Mouse (Mus musculus) forebrain, embryonic 11.5 days (tissue): ENCODE data around the gene Rdh5. TPM values are rescaled to one million over a fixed set of nuclear protein-coding genes. Genes with fewer than 3 reads are reported as not detected.

Experiments used
- ATAC-seq: fragments of 200-750 bp; cut with Nextera tagmentation; replicated peaks from 2 replicates; pipeline ENCODE4 v1.8.0; 2017; ENCODE audit warnings: moderate TSS enrichment; ENCODE audit not compliant: low FRiP score
- DNase-seq: peaks from one replicate; pipeline ENCODE4 v3.0.0-alpha.2; 2017; ENCODE audit warnings: low spot score
- H3K27ac ChIP-seq: fragments of 300-500 bp; sonication (generic); 2 replicates; pipeline ENCODE4 v1.5.1; 2014; ENCODE audit warnings: low read depth, low read length
- H3K27me3 ChIP-seq: fragments of 300-500 bp; sonication (generic); 2 replicates; pipeline ENCODE4 v1.6.1; 2014; ENCODE audit warnings: mild to moderate bottlenecking, low read length, mixed read lengths; ENCODE audit not compliant: control insufficient read depth, insufficient read depth
- H3K36me3 ChIP-seq: fragments of 300-500 bp; sonication (generic); 2 replicates; pipeline ENCODE4 v1.6.1; 2014; ENCODE audit warnings: mild to moderate bottlenecking, low read length, moderate library complexity, mixed read lengths; ENCODE audit not compliant: control insufficient read depth, insufficient read depth
- H3K4me1 ChIP-seq: fragments of 300-500 bp; sonication (generic); replicated peaks from 2 replicates; pipeline ENCODE4 v1.6.1; 2014; ENCODE audit warnings: low read length, mixed read lengths; ENCODE audit not compliant: control insufficient read depth, insufficient read depth
- H3K4me2 ChIP-seq: fragments of 300-500 bp; sonication (generic); 2 replicates; pipeline ENCODE4 v1.6.1; 2014; ENCODE audit warnings: low read depth, mild to moderate bottlenecking, low read length, moderate library complexity, mixed read lengths; ENCODE audit not compliant: severe bottlenecking
- H3K4me3 ChIP-seq: fragments of 300-500 bp; sonication (generic); 2 replicates; pipeline ENCODE4 v1.5.1; 2014; ENCODE audit warnings: low read depth, low read length
- H3K9ac ChIP-seq: fragments of 300-500 bp; sonication (generic); 2 replicates; pipeline ENCODE4 v1.6.1; 2014; ENCODE audit warnings: low read length
- H3K9me3 ChIP-seq: fragments of 300-500 bp; sonication (generic); 2 replicates; pipeline ENCODE4 v1.6.1; 2016; ENCODE audit warnings: low read length, mixed read lengths; ENCODE audit not compliant: control insufficient read depth
- WGBS: fragments of 180-500 bp; shearing (Covaris S2); extraction: QIAGEN DNeasy Blood & Tissue Kit; methylation state at CpG from one replicate; pipeline ENCODE4 v1.1.7; 2014; 5-methylcytosine and 5-hydroxymethylcytosine counted together
- polyA plus RNA-seq: library from polyadenylated mRNA; unstranded; fragments of >200 nt; fragmentation: Nextera tagmentation; extraction: Ambion mirVana; gene quantifications from 2 replicates; pipeline ENCODE4 v1.2.1, GENCODE M21; 2014

The Rdh5 gene
- polyA plus RNA-seq, 1 experiment from 2014 or later, result 12.3 TPM

GRCm38 (mm10) chr10:128908778-128909448, 13.8 kb downstream of the Rdh5 start:
- ATAC-seq, result no peak
- Histone ChIP-seq H3K4me3 (peak overlapping the region; percentile 74; the same call in 1 of the 2 replicates), H3K4me1 (peaks cover 3% of the 10 kb centered on the region; the same call in 1 of the 2 replicates), H3K9me3 (no peaks in the 10 kb centered on the region), H3K9ac (peak overlapping the region; percentile 88; the same call in 1 of the 2 replicates), H3K27ac (no peak overlapping the region), H3K4me2 (peak overlapping the region; percentile 87), H3K36me3 (no peaks in the 10 kb centered on the region), H3K27me3 (no peaks in the 10 kb centered on the region)
- WGBS, result 58% methylated on average over 13 of the region's 13 CpGs
- DNase-seq, result peak; percentile 48

GRCm38 (mm10) chr10:128904812-128905211, 17.9 kb downstream of the Rdh5 start:
- Histone ChIP-seq H3K4me3 (no peak overlapping the region), H3K9ac (no peak overlapping the region), H3K4me1 (0 out of 2 replicates have a peak, but pooled peaks cover 3% of the 10 kb centered on the region), H3K27ac (no peak overlapping the region), H3K27me3 (no peaks in the 10 kb centered on the region), H3K36me3 (no peaks in the 10 kb centered on the region), H3K4me2 (no peak overlapping the region), H3K9me3 (no peaks in the 10 kb centered on the region)
- DNase-seq, result no peak
- ATAC-seq, result no peak
- 71% methylated on average over 5 of the region's 5 CpGs for WGBS

DNA sequence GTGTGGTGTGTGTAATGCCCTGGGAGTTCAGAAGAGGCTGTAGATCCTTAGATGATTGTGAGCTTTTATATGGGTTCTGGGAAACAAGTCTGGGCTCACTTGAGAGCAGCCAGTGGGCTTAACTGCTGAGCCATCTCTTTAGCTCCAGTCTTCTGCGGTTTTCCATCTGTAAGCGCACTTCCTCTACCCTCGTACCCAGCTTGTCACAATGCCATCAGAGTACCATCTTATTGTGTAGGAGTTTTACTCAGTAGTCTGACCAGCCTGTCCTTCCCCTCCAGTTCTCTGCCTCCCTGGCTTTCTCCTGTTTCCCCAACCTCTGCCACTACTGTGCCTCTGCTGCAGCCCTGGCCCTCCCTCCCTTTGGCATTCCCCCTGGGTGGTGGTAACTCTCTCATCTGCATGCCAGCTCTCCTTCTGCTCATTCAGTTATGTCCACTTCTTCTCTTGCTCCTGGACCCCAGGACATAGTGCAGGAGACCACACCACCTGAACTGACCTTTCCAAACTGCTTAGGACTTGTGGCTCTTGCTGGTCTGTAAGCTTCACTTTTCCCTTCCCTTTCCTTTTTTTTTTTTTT, 20.2 kb downstream of the Rdh5 start:
- WGBS, result 90% methylated on average over 3 of the region's 3 CpGs
- no peaks in the 10 kb centered on the region for H3K27me3 ChIP-seq
- H3K9ac ChIP-seq, result no peak overlapping the region
- H3K9me3 ChIP-seq, result no peaks in the 10 kb centered on the region
- no peak overlapping the region for H3K4me3 ChIP-seq
- DNase-seq, result no peak
- H3K4me2 ChIP-seq, result no peak overlapping the region
- no peak overlapping the region for H3K27ac ChIP-seq
- ATAC-seq, result no peak
- no peaks in the 10 kb centered on the region for H3K36me3 ChIP-seq
- no peaks in the 10 kb centered on the region for H3K4me1 ChIP-seq

DNA sequence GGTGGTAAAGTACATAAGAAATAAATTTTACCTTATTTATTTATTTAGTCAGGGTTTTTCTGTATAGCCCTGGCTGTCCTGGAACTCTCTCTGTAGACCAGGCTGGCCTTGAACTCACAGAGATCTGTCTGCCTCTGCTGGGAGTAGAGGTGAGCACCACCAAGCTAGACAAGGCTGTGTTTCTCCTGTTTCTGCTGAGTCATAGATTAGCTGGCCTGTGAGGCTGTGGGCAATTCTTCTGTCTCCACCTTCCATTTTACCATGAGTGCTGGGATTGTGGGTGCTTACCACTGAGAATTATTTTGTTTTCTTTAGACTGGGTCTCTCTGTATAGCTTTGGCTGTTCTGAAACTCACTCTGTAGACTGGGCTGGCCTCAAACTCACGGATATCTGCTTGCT, 21.3 kb downstream of the Rdh5 start:
- H3K27me3 ChIP-seq, result peaks cover 2% of the 10 kb centered on the region
- H3K4me3 ChIP-seq, result no peak overlapping the region
- H3K27ac ChIP-seq, result no peak overlapping the region
- no peaks in the 10 kb centered on the region for H3K9me3 ChIP-seq
- H3K4me1 ChIP-seq, result no peaks in the 10 kb centered on the region
- no peaks in the 10 kb centered on the region for H3K36me3 ChIP-seq
- H3K4me2 ChIP-seq, result no peak overlapping the region
- no peak for ATAC-seq
- H3K9ac ChIP-seq, result no peak overlapping the region
- 84% methylated on average over 1 of the region's 1 CpGs for WGBS
- DNase-seq, result no peak

- no peak within 1 kb of the TSS for H3K9ac ChIP-seq
- peaks cover 7% of the 10 kb centered on the region for H3K27me3 ChIP-seq
- ATAC-seq (no peak), DNase-seq (no peak)
- no peaks in the 10 kb centered on the region for H3K4me1 ChIP-seq
- no peak within 1 kb of the TSS for H3K4me2 ChIP-seq
- 80% methylated on average over 3 of the region's 3 CpGs for WGBS
- no peak within 1 kb of the TSS for H3K27ac ChIP-seq
- H3K9me3 ChIP-seq, result no peaks in the 10 kb centered on the region
- H3K4me3 ChIP-seq, result no peak within 1 kb of the TSS
- no peaks in the 10 kb centered on the region for H3K36me3 ChIP-seq
Observed at GRCm38 (mm10) chr10:128900698-128901097, 22.0 kb downstream of the Rdh5 start, which contains the start of gene Cd63. TSS of gene Cd63 (plus strand) at chr10:128900989.

DNA sequence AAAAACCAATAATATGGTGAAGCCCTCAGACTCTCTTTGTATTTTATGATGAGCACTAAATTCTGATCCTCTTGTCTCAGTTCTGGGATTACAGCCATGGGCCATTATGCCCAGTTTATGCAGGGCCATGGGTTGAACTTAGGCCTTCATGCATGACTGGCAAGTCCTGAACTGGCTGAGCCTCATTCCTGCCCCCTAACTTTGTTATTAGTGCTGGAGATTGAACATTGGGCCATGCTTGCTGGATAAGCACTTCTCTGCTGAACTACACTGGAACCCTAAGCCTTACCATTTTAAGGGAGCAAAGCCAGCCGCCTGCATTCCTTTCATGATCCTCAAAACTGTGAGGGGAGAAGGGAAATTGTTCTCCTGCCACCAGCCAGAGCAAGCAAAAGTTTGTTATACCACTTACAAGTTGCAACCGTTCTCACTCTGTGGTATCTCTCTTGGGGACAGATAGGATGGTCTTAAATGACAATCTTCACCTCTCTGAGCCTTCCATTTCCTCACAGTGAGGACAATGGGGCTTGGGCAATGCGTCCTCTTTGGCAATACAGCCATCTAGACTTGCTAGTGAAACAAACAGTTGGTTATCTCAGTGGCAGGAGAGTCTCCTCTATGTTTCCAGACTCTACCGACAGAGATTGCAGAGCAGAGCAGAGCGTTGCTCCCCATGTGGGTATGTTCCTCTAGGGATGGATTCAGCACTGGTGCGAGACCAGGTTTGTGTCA, 22.8 kb downstream of the Rdh5 start:
- H3K36me3 ChIP-seq, result no peaks in the 10 kb centered on the region
- no peak overlapping the region for H3K4me2 ChIP-seq
- H3K27ac ChIP-seq, result no peak overlapping the region
- no peaks in the 10 kb centered on the region for H3K4me1 ChIP-seq
- no peak overlapping the region for H3K4me3 ChIP-seq
- ATAC-seq, result no peak
- H3K9ac ChIP-seq, result no peak overlapping the region
- no peaks in the 10 kb centered on the region for H3K9me3 ChIP-seq
- no peak for DNase-seq
- 77% methylated on average over 6 of the region's 6 CpGs for WGBS
- peaks cover 7% of the 10 kb centered on the region for H3K27me3 ChIP-seq

DNA sequence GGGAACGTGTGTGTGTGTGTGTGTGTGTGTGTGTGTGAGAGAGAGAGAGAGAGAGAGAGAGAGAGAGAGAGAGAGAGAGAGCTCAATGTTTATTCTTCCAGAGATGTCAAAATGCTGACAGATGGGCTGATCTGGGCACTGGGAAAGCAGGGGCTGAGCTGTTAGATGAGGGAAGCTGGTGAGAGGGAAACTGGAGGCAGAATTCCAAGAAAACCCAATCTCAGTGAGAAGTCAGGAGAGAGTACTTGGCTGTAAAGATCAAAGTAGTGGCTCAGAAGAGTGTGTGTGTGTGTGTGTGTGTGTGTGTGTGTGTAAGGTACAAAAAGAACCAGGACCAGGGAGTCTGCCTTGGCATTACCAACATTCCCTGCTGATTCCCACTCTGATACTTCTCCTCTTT, 25.2 kb downstream of the Rdh5 start:
- Histone ChIP-seq H3K27ac (no peak overlapping the region), H3K9me3 (no peaks in the 10 kb centered on the region), H3K36me3 (no peaks in the 10 kb centered on the region), H3K27me3 (peaks cover 7% of the 10 kb centered on the region), H3K4me1 (peaks cover 2% of the 10 kb centered on the region; the same call in 1 of the 2 replicates), H3K4me2 (no peak overlapping the region), H3K4me3 (no peak overlapping the region), H3K9ac (no peak overlapping the region)
- WGBS, result 38% methylated on average over 1 of the region's 1 CpGs
- ATAC-seq, result no peak
- no peak for DNase-seq

- WGBS, result 68% methylated on average over 1 of the region's 1 CpGs
- Histone ChIP-seq H3K4me1 (peaks cover 5% of the 10 kb centered on the region; the same call in 1 of the 2 replicates), H3K9me3 (no peaks in the 10 kb centered on the region), H3K4me3 (no peak overlapping the region), H3K27ac (no peak overlapping the region), H3K9ac (no peak overlapping the region), H3K4me2 (no peak overlapping the region), H3K36me3 (no peaks in the 10 kb centered on the region), H3K27me3 (peaks cover 7% of the 10 kb centered on the region)
- ATAC-seq (no peak), DNase-seq (no peak)
Observed at GRCm38 (mm10) chr10:128896807-128897206, 25.9 kb downstream of the Rdh5 start.
